Mouse (Mus musculus) olfactory bulb, adult 2 months (tissue): ENCODE results near the gene Itsn2. TPM values are rescaled to one million over a fixed set of nuclear protein-coding genes. Genes with fewer than 3 reads are reported as not detected.

Source experiments
- H3K27ac ChIP-seq: fragments of 200-500 bp; 2 replicates; pipeline ENCODE4 v1.5.1; 2012; ENCODE audit warnings: low read depth, low read length; ENCODE audit not compliant: insufficient read depth
- H3K4me1 ChIP-seq: fragments of 200-500 bp; 2 replicates; pipeline ENCODE4 v1.6.1; 2012; ENCODE audit warnings: low read length; ENCODE audit not compliant: control insufficient read depth, insufficient read depth
- H3K4me3 ChIP-seq: fragments of 200-500 bp; 2 replicates; pipeline ENCODE4 v1.5.1; 2012; ENCODE audit warnings: mild to moderate bottlenecking, low read depth, low read length, moderate library complexity; ENCODE audit not compliant: insufficient read depth
- CTCF ChIP-seq: fragments of 200-500 bp; IDR thresholded peaks from 2 replicates; pipeline ENCODE4 v1.5.1; 2012; ENCODE audit warnings: low read depth, mild to moderate bottlenecking, low read length, moderate library complexity; ENCODE audit not compliant: insufficient read depth
- POLR2A ChIP-seq: fragments of 200-500 bp; IDR thresholded peaks from 2 replicates; pipeline ENCODE4 v1.6.1; 2012; ENCODE audit warnings: mild to moderate bottlenecking, low read depth, low read length, moderate library complexity; ENCODE audit not compliant: insufficient read depth
- WGBS: fragments of 180-500 bp; shearing (Covaris S2); methylation state at CpG from one replicate; pipeline ENCODE4 v1.1.7; 2018; 5-methylcytosine and 5-hydroxymethylcytosine counted together
- polyA plus RNA-seq: library from polyadenylated mRNA; stranded (reverse); fragments of >200 nt; gene quantifications from 2 replicates; pipeline ENCODE4 v1.2.4, GENCODE M21; 2012; ENCODE audit warnings: low replicate concordance; ENCODE audit not compliant: missing spikeins, insufficient read depth, insufficient read length

Gene Itsn2
- polyA plus RNA-seq, 1 experiment = not detected

- Histone ChIP-seq H3K4me1 (no peaks in the 10 kb centered on the region), H3K4me3 (no peak overlapping the region), H3K27ac (no peak overlapping the region)
- TF ChIP-seq CTCF = no peak
- no peak for TF ChIP-seq POLR2A
- WGBS = 84% methylated on average over 7 of the region's 7 CpGs
These were observed 117.5 kb downstream of the Itsn2 start for GRCm38 (mm10) chr12:4709926-4710325.

- no peak for TF ChIP-seq CTCF
- TF ChIP-seq POLR2A = no peak
- Histone ChIP-seq H3K27ac (no peak overlapping the region), H3K4me1 (no peaks in the 10 kb centered on the region; the same call in 1 of the 2 replicates), H3K4me3 (no peak overlapping the region)
- 80% methylated on average over 4 of the region's 4 CpGs for WGBS
These were observed 120.9 kb downstream of the Itsn2 start for GRCm38 (mm10) chr12:4713361-4713760.

GRCm38 (mm10) chr12:4715606-4716005 is 123.2 kb downstream of the Itsn2 start:
- WGBS = 85% methylated on average over 10 of the region's 10 CpGs
- no peaks in the 10 kb centered on the region; the same call in 1 of the 2 replicates for H3K4me1 ChIP-seq
- no peak overlapping the region for H3K4me3 ChIP-seq
- H3K27ac ChIP-seq = no peak overlapping the region
- TF ChIP-seq POLR2A (no peak), CTCF (no peak)

DNA sequence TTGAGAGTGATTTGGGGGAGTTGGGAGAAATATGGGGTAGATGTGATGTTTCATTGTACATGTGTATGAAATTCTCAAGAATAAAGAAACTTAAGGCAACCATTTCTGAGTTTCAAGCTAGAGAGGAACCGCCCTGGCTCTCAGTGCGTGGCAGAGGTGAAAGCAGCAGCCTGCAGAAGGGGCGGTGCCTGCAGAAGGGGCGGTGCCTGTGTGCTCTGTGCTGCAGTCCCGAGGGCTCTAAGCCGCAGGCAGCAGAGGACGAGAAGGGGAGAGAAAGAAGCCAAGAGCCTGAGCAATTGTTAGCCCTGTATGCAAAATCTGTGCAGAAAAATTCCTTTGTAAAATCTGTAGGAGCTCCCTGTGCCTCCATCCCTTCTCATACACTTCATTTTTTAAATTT is 125.0 kb downstream of the Itsn2 start:
- Histone ChIP-seq H3K4me1 (no peaks in the 10 kb centered on the region; the same call in 1 of the 2 replicates), H3K4me3 (no peak overlapping the region), H3K27ac (no peak overlapping the region)
- TF ChIP-seq POLR2A = no peak
- TF ChIP-seq CTCF = no peak
- WGBS = 44% methylated on average over 7 of the region's 7 CpGs

GRCm38 (mm10) chr12:4719066-4719761 is 126.8 kb downstream of the Itsn2 start:
- Histone ChIP-seq H3K27ac (no peak overlapping the region), H3K4me3 (no peak overlapping the region), H3K4me1 (no peaks in the 10 kb centered on the region; the same call in 1 of the 2 replicates)
- 84% methylated on average over 13 of the region's 13 CpGs for WGBS
- TF ChIP-seq CTCF (no peak), POLR2A (no peak)

DNA sequence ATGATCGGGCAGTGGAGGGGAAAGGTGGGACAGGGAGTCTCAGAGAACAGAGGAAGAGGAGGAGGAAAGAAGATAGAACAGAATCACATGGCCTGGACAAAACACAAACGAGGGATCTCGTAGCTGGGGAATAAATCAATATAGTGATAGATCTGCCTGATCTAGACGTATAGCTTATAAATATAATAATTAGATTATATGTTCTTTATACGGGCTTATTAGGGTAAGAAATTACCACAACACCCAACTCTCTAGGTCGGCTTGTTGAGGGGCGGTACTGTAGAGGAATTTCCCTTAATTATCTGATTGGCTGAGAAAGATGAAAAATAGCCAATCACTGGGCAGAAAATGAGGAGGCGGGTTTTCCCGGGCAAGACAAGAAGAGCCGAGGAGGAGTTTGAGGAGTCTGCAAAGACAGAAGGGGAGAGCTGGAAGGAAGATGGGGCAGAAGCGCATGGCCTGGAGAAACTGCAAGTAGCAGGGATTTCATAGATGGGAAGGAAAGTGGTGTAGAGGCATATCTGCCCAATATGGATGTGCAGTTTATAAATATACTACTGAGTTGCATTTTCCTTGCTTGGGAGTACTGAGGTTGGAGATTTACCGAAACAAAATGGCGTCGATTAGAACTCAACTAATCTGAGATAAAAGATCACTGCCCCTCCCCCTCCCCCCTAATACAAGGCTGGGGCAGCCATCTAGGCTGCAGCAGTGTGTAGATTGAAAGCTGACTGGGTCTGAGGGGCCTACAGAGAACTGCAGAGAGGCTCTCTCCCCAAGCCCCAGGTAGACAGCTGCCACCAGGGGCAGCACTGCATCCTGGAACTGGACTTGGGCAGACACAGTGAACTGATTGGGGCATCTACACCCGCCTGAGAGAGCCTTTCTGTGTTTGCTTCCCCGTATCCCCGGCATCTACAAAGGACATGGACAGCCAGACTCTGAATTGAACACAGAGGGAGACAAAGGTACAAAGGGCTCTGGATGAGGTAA is 127.6 kb downstream of the Itsn2 start:
- WGBS = 80% methylated on average over 17 of the region's 17 CpGs
- H3K4me3 ChIP-seq = no peak overlapping the region
- no peak overlapping the region for H3K27ac ChIP-seq
- TF ChIP-seq POLR2A (no peak), CTCF (no peak)
- H3K4me1 ChIP-seq = no peaks in the 10 kb centered on the region; the same call in 1 of the 2 replicates

GRCm38 (mm10) chr12:4729165-4729564 is 136.7 kb downstream of the Itsn2 start:
- Histone ChIP-seq H3K4me3 (no peak overlapping the region), H3K4me1 (no peaks in the 10 kb centered on the region), H3K27ac (no peak overlapping the region)
- TF ChIP-seq POLR2A (no peak), CTCF (no peak)
- 93% methylated on average over 3 of the region's 3 CpGs for WGBS

- no peak overlapping the region for H3K27ac ChIP-seq
- no peaks in the 10 kb centered on the region for H3K4me1 ChIP-seq
- no peak overlapping the region for H3K4me3 ChIP-seq
- no peak for TF ChIP-seq POLR2A
- no peak for TF ChIP-seq CTCF
- 82% methylated on average over 4 of the region's 4 CpGs for WGBS
These were observed 139.2 kb downstream of the Itsn2 start for GRCm38 (mm10) chr12:4731629-4732028.

DNA sequence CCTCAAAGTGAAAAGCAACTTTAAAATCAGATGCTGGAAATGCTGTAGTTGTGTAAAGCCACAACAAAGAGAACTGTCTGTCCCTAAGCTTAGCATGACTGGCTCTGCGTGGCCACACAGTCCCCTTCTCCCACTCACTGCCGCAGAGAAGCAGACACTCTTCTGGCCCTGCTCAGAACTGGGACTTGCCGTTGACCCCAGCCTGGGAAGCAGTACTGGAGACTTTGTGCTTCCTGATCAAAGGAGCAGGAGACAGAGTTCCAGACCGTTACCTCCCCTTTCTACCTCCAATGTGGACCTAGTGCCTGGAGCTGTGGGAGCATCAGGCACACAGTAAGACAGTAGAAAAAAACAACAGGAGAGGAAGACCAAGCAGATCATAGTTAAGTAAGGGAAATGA is 139.9 kb downstream of the Itsn2 start:
- 81% methylated on average over 4 of the region's 4 CpGs for WGBS

More for the DNA sequence above, 139.9 kb downstream of the Itsn2 start:
- Histone ChIP-seq H3K27ac (no peak overlapping the region), H3K4me3 (no peak overlapping the region), H3K4me1 (no peaks in the 10 kb centered on the region)
- TF ChIP-seq CTCF (no peak), POLR2A (no peak)
